Mouse (Mus musculus) E14TG2a.4 (cell line): ENCODE measurements around the gene Ern1.

ENCODE experiments used
- CTCF ChIP-seq: conservative IDR thresholded peaks from 2 replicates; pipeline ENCODE4 v1.5.1; 2014; ENCODE audit warnings: low read length
- NANOG ChIP-seq: IDR thresholded peaks from 2 replicates; pipeline ENCODE4 v1.6.1; 2014; ENCODE audit warnings: borderline replicate concordance, low read length, mixed read lengths

DNA sequence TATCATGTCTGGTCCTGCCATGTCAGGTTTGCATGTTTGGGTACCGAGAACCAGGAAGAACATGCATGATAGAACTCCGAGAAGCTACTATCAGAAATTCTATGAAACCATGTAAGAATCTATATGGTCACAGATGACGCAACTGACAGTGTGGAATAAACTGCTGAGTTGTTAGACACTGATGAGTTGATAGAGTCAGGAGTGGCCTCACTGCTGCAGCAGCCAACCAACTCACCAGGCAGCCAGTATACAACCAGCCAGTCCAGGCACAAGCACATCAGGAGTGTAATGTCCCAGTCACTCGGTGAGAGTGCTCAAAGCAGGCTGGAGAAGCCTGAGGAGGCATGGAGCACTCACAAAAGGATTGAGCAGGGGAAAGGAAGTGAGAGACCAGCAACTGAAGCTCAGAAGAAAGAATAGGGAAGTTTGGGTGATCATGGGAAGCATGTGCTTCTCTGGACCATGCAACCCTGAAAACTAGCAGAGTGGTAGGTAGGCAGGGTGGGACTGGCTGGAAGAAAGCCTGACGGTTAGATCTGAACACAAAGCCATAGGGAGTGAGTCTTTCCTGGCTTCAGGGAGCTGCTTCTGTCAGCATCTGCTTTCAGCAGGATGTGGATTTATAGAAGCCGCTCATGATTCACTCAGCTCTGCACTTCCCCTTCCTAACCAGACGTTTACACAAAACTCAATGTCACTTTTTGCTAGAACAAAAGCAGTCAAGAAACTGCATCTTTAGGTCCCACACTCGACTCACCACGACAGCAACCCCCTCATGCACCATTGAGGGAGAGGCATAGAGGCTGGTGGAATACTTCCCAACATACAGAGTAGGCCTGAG is 68.2 kb downstream of the Ern1 start:
- TF ChIP-seq CTCF (no peak), NANOG (no peak)
